Mouse (Mus musculus) bone marrow macrophage, adult 2 months (primary cell): ENCODE results near the gene Ntrk3.

Experiments
- CTCF ChIP-seq: IDR thresholded peaks from 2 replicates; pipeline ENCODE4 v1.5.1; 2012; ENCODE audit warnings: low read depth, mild to moderate bottlenecking, low read length, moderate library complexity
- POLR2A ChIP-seq: IDR thresholded peaks from 2 replicates; pipeline ENCODE4 v1.6.1; 2012; ENCODE audit warnings: mild to moderate bottlenecking, low read depth, low read length, borderline replicate concordance

- TF ChIP-seq POLR2A (no peak), CTCF (no peak)
These were observed 16.6 kb downstream of the Ntrk3 start for GRCm38 (mm10) chr7:78720989-78721816.
